Mouse (Mus musculus): ENCODE data around the gene Dusp22.

GRCm38 (mm10) chr13:30715573-30715972 is 55.8 kb downstream of the Dusp22 start:
- TF ChIP-seq CTCF (IDR thresholded peaks at IDR 0.05; ENCODE audit: low read depth) (no peak), EP300 (IDR thresholded peaks at IDR 0.05; ENCODE audit: low read depth) (no peak)
